Mouse (Mus musculus): ENCODE data around the gene Wbp2nl.

GRCm38 (mm10) chr15:82268783-82269182 is 30.0 kb upstream of the Wbp2nl start:
- TF ChIP-seq CTCF (IDR thresholded peaks at IDR 0.05; ENCODE audit: low read depth) = no peak
- TF ChIP-seq EP300 (IDR thresholded peaks at IDR 0.05; ENCODE audit: low read depth) = no peak
